Mouse (Mus musculus) layer of hippocampus, adult 8-10 months (tissue): ENCODE results near the gene Fam240a. TPM values are rescaled to one million over a fixed set of nuclear protein-coding genes. Genes with fewer than 3 reads are reported as not detected.

Experiments used
- DNase-seq, 2 experiments: peaks; one replicate each; pipeline ENCODE4 v3.0.0; 2022; ENCODE audit warnings: low spot score in 2 of 2
- total RNA-seq, 4 experiments: library from RNA; stranded (reverse); gene quantifications; 2 replicates each; pipeline ENCODE4 v1.2.4; 2022

Gene Fam240a
- total RNA-seq = not detected

DNA sequence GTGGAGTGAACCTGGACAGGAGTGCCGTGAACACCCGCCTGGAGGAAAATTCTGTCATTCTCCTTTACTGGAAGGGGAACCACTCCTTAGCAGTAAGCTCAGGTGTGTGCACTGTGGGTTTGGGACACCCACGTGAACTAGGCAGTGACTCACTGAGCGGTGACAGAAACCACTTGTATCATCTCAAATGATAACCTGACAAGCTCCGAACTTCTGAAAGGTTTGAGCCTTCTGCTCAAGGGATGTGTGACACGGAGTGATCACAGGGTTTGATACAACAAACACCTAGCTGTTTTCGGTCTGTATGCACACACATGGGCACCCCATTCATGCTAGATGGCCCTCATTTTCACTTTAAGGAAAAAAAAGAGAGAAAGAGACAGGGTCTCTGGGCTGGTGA lies at the start of gene Fam240a:
Gene Fam240a, minus strand, starts transcription at position 76 of the 400 bp plus-strand sequence.
- no peak for DNase-seq

DNA sequence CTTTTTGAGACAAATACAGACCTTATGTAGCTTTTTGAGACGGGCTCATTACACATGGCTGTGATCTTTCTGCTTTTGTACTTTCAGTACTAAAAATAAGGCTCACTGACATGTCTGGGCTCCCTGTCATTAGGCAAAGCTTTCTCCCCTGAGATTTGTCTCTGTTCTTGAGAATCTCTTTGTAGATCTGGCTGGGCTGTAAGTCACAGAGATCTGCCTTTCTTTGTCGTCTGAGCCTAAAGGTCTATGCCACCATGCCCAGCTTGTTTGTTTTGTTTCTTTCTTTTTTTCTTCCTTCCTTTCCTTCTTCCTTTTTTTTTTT lies 49.2 kb upstream of the Fam240a start:
- DNase-seq = no peak

DNA sequence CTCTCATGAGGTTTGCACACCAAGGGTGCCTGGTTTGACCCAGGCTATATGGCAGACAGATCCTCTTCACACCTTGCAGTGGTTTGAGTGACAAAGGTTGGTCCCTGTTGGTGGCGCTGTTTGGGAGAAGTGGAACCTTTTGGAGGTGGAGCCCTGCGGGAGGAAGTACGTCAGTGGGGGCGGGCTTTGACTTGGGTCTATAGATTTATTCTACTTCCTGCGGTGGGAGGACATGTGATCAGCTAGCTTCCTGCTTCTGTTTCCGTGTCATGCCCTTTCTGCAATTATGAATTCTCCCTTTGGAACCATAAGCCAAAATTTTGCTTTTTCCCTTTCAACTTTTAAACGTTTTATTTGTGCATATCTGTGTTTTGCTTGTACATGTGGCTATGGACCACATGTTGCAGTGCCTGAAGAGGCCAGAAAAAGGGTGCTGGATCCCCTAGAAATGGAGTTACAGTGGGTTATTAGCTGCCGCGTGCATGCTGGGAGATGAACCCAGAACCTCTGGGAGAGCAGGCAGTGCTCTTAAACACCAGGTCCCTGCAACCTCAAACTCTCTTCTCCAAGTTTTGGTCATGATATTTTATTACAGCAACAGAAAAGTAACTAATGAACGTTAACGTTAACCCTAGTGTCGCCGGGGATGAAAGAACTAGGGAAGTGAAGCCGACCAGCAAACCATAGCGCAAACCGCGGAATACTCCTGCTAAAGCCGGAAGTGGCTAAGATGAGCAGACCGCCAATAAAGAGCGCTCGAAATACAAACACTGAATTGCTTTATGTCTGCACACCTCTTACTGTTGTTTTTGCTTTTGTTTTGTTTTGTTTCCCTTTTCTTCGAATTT lies 48.6 kb upstream of the Fam240a start:
- DNase-seq = no peak

DNA sequence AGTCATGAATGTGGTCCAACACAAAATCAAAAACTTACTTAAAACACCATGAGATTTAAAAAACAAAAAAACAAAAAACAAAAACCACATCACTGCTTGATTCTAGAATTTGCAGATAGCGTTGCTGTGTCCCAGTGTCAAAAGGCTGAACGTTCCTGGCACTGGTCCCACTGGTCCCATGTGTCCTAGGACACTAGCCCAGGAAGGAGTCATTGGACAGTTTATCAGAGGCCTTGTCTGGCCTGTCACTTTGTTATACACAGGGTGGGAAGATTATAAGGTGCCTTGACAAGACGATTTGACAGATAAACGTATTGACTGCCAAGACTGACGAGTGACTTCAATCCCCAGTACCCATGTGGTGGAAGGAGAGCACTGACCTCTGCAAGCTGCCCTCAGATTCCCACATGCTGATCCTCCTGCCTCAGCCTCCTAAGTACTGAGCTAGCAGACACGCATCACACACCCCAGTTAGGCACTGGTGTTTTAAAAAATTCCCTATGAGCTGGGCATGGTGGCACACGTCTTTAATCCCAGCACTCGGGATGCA lies 47.0 kb upstream of the Fam240a start:
- no peak for DNase-seq

DNA sequence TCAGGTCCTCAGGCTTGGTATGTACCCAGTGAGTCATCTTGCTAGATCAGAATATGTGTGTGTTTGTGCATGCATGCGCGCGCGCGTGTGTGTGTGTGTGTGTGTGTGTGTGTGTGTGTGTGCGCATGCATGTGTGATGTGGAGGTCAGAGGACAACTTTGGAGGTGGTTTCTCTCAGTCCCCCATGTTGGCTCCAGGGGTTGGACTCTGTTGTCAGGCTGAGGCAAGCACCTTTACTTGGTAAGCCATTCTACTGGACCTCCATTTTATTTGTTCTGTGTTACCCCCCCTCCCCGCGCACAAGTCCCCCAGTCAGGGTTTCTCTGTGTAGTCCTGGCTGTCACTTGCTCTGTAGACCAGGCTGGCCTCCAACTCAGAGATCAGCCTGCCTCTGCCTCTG lies 44.7 kb upstream of the Fam240a start:
- DNase-seq = no peak

DNA sequence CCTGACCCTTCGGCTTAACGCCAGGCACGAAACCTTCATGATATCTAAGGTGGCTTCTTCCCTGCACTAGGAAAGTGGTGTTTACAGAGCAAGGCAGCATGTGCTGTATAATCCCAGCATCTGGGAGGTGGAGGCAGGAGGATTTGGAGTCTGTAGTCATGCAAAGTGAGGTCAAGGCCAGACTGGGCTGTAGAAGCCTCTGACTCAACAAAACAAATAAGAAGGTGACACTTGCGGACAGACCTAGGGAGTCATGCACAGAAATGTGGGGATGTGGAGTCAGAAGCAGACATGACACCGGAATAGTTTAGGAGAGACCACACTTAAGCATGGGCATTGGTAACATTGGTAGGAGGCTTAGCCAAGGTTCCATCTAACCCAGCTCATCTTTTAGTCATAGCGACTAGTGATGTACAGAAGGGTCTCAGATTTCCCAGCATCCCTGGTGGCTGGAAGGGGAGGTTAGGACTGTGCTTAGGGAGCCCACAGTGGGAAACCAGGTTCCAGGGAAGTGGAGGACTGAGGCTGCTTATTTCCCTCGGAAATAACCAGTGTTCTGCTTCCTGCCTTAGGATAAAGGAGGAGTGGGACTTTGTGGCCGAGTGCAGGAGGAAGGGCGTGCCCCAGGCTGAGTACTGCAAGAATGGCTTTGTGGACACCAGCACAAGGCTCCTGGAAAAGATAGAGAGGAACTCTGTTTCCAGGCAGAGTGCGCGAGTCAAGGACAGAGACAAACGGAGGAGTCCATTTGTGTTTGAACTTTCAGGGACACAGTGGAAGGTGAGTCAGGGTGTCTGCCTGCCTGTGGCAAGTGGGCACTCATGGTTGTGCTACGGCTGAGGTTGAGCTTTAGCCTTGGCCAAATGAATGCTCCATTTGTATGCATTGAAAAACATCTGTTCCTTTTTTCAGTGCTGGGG lies 43.8 kb upstream of the Fam240a start:
- DNase-seq = no peak

- no peak for DNase-seq
These were observed 43.0 kb upstream of the Fam240a start for GRCm38 (mm10) chr9:110959669-110960068.

DNA sequence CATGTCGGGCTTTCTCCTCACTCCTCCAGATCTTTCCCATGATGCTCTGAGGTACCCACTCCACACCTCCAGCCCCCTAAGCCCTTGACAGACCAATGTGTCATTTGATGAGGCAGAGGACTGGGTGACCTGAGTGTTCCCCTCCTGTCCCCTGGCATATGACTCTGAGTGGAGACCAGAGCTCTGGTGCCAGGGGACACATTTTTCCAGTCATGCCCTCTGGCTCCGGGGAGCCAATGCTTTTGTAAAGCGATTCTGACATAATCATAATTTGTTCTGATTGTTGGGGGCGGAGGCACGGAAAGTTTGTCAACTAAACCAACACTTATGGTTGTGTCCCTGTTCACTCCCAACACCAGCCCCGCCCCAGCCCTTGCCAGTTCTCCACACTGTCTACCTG lies 39.3 kb upstream of the Fam240a start:
- no peak for DNase-seq

DNA sequence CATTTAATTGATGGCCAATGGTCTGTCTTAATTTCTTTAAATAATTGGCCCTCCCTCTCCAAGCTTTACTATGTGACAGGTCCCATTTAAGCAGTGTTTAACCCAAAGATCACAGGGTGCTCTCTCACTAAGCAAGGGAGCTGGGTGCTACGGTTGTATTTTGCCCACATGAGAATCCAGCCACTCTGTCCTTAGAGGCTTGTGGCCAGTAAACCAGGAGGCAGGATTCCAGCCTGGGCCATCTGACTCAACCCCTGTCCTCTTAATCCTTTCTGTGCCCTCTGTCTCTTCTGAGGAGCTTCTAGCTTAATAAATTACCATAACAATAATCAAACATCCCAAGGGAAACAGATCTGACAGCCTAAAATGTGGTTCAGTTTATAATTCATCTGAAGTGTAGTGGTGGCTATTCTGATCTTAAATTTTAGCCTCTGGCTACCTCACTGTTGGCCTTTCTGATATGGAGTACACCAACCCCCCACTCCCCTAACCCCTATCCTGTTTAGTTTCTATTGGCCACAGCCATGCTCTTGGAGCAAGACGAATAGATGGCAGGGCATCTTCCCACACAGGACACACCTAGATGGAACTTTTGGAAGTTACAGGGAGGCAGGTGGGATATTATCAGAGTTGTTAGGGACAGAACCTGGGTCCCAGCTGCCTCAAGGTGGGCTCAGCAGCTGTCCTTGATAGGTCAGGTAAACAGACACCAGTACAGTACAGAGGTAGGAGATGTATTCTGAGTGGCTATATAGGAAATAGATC lies 38.2 kb upstream of the Fam240a start:
- DNase-seq = no peak

DNA sequence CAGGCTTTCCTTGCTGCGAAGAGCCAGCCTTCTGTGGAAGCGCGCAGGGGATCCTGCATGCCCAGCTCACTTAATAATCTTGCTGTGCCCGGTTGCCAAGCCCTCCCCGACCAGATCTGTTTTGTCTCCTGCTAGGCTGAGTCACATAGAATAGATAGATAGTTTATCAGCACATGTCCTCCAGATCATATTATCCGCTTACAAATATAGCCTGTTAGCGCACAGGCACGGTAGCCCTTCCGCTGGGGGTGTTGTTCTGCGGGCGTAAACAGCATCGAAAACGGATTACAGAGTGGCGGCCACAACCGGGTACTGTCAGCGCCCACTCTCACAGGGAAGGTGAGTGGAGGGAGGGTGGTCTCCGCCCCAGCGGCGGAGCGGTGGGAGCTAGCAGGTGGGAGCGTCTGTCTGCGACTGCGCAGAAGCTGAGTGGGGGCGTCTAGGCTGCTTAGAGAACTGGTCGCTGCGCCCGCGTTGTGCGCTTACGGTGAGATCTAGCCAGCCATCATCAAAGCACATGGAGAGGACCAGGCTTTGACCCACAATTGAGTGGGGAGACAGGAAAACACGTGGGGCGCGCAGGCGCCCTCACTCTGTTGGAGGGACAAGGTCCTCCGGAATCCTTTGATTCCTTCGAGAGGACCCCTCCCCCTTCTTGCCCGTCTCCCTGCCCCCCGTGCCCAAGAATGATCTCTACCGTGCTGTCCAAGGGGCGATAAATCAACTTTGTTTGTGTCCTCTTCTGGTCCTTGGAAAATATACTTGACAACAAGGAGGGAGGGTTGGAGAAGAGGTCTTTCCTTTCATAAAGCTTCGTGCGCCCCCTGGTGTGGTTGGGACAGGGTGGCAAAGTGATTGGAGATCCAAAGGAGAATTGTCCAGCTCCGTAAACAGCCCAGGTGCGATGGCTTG lies 37.1 kb upstream of the Fam240a start:
- DNase-seq = peak; percentile 60 to 67

DNA sequence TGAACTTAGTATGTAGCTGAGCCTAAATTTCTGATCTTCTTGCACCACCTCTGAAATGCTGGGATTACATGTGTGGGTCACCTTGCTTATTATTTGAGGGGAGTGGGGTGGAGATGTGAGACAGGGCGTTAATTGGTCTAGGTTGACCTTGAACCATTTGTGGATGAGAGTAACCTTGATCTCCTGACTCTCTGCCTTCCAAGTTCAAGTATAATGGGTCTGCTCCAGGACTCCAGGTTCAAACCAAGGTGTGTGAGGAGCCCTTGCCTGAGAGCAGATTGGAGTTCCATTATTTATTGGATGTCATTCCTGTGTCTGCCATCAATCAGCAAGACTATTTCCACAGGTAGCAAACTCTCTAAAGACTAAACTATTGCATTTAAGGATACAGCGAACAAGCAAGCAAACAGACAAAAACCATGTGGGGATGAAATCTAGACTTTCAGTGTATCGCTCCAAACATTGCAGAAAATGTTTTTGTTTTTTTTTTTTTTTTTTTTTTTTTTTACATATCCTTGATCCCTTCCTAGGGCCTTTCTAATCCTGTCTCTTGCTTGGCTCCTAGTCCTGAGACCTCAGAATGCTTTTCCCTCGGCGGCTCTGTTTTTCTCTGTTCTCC lies 36.4 kb upstream of the Fam240a start:
- no peak for DNase-seq

DNA sequence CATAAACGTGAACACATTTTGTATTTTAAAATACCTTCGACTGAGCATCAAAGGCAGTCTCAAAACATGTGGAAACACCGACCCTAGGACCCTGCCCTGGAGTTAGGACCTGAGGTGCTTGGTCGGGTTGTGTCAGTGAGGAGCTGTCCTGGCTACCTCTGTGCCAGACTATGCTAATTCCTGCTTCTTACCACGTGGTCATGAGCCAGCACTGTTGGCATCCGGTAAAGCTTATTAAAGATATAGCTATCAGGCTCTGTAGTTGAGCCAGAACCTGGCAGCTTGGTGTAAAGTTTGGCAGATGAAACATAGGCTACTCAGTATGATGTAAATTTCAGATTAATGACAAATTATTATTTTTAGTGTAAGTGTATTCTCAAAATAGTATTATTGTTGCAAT lies 35.7 kb upstream of the Fam240a start:
- no peak for DNase-seq

- DNase-seq = no peak
These were observed 35.2 kb upstream of the Fam240a start for GRCm38 (mm10) chr9:110951866-110952265.

DNA sequence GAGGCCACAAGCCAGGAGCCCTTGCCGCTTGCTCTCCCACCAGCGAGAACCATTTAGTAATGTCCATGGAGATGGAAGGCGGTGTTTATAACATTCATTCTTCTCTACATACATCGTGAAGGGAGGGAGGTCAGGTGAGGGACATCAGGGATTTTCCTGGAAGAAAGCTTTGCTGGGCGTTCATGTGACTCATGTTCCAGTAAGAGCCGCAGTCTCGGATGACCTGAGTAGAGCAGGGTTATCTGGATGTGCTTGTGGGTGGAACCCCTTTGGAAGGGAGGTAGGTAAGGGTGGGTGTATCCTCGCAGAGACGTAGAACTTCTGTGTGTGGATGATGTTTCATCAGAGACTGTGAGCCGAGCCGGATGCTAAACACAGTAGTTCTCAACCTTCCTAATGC lies 34.7 kb upstream of the Fam240a start, which contains the start of gene Lrrc2:
Gene Lrrc2, plus strand, starts transcription at position 149 of the 400 bp plus-strand sequence.
- no peak for DNase-seq

- DNase-seq = no peak
These were observed 33.4 kb upstream of the Fam240a start for GRCm38 (mm10) chr9:110950109-110950508.

GRCm38 (mm10) chr9:110948813-110949310 lies 32.2 kb upstream of the Fam240a start:
- DNase-seq = no peak

DNA sequence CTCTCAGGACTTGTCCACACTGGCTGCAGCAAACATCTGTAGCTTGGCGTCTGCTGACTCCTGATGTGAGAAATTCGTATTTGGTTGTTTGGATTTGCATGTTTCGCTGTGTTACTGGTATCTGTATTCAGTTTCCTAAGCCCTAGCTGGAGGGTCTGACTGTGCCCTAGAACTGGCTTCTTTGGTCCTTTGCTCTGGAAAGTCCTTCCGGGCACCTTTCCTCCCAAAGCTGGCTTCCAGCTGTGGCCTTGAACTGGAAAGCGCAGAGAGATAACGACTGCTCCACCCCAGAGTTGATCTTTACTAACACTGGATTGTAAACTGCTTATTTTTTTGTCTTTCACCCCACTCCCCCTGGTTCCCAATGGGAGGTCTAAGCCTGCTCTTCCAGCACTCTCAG lies 31.2 kb upstream of the Fam240a start:
- DNase-seq = no peak

GRCm38 (mm10) chr9:110947261-110947661 lies 30.6 kb upstream of the Fam240a start:
- no peak for DNase-seq

- no peak for DNase-seq
These were observed 29.9 kb upstream of the Fam240a start for GRCm38 (mm10) chr9:110946548-110947044.
